Mouse (Mus musculus): ENCODE data around the gene Tmem144. TPM values are rescaled to one million over a fixed set of nuclear protein-coding genes. Genes with fewer than 3 reads are reported as not detected.

The Tmem144 gene
- polyA plus RNA-seq, 1 experiment from 2014 or later = 5.0 TPM

DNA sequence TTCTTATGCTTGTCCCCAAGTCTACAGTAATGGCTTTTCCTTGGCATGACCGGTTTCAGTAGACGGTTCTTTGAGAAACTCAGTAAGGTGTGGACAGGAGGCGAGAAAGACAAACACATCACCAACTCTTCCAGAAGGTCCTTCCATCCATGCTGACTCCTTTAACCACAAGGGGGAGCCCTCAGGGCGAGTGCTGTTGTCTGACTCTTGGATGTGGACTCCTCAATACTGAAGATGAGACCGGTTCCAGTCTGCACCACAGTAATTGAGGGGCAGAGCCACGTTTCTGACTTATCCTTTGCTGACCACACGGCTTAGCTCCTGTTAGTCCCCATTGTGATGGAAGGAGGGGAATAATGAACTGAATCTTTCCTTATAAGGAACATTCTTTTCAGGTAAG, 30.5 kb upstream of the Tmem144 start:
- Histone ChIP-seq H3K4me1 (ENCODE audit: insufficient read depth) (peaks cover 5% of the 10 kb centered on the region; the same call in 1 of the 2 replicates), H3K9me3 (ENCODE audit: low read depth, low read length) (no peaks in the 10 kb centered on the region)

DNA sequence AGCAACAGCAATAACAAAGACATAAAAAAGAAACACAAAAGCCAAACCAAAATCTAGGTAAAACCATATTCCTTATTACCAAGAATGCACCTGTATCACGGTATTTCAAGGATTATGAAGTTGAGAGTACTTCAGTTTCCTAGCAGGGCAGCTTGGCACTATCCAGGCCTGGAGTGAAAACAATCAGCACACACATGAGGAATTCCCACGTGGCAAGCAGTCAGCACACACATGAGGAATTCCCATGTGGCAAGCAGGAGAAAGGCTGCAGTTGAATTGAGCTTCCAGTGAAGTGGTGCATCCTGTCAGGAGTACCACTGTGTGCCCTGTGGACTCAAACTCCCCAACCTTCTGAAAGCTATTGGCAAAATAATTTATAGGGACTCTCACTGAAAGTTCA, 29.1 kb upstream of the Tmem144 start:
- no peaks in the 10 kb centered on the region for H3K36me3 ChIP-seq (ENCODE audit: insufficient read depth)
- H3K27me3 ChIP-seq (ENCODE audit: insufficient read depth, low read length) = no peaks in the 10 kb centered on the region
- H3K4me1 ChIP-seq (ENCODE audit: insufficient read depth) = peaks cover 5% of the 10 kb centered on the region; the same call in 1 of the 2 replicates
- H3K27ac ChIP-seq (ENCODE audit: low read depth) = no peak overlapping the region
- no peak overlapping the region for H3K9ac ChIP-seq
- no peak for DNase-seq
- no peak for ATAC-seq (ENCODE audit: insufficient read depth)
- no peak overlapping the region for H3K4me2 ChIP-seq
- no peaks in the 10 kb centered on the region for H3K9me3 ChIP-seq (ENCODE audit: low read depth, low read length)
- WGBS = 40% methylated on average over 2 of the region's 2 CpGs
- no peak for TF ChIP-seq CTCF (IDR thresholded peaks at IDR 0.05; ENCODE audit: low read depth)
- H3K4me3 ChIP-seq (ENCODE audit: low read depth, low read length) = no peak overlapping the region

More for the DNA sequence above, 30.5 kb upstream of the Tmem144 start:
- peak; percentile 25; the same call in 1 of the 2 replicates for ATAC-seq (ENCODE audit: insufficient read depth)
- Histone ChIP-seq H3K36me3 (ENCODE audit: insufficient read depth) (no peaks in the 10 kb centered on the region), H3K9ac (no peak overlapping the region), H3K4me3 (ENCODE audit: low read depth, low read length) (no peak overlapping the region), H3K4me2 (no peak overlapping the region), H3K27me3 (ENCODE audit: insufficient read depth, low read length) (no peaks in the 10 kb centered on the region), H3K27ac (ENCODE audit: low read depth) (no peak overlapping the region)
- WGBS = 33% methylated on average over 7 of the region's 7 CpGs
- peak; percentile 86 for DNase-seq
- peak; percentile 89 for TF ChIP-seq CTCF (IDR thresholded peaks at IDR 0.05; ENCODE audit: low read depth)

DNA sequence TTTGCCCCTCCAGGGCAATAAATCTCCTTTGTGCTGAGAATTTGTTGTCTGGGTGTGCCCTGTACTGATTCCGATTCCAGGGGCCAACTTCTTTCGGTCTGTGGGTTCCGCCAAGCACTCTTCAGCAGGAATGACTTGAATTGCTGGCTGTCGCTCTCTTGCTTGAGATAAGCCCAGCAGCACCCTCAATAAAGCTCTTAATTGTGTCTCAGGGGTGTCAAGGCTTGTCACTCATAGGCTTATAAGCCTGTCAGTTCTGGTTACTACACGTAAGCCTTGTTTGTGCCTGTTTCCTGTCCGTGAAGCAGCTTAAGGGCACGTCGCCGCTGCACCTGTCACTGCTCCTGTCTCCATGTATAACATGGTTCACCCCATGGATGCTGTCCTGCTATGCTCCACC, 26.7 kb upstream of the Tmem144 start:
- peak overlapping the region; percentile 37 for H3K4me2 ChIP-seq
- H3K27me3 ChIP-seq (ENCODE audit: insufficient read depth, low read length) = no peaks in the 10 kb centered on the region
- DNase-seq = no peak
- no peak for ATAC-seq (ENCODE audit: insufficient read depth)
- no peaks in the 10 kb centered on the region for H3K36me3 ChIP-seq (ENCODE audit: insufficient read depth)
- 51% methylated on average over 9 of the region's 9 CpGs for WGBS
- H3K9me3 ChIP-seq (ENCODE audit: low read depth, low read length) = no peaks in the 10 kb centered on the region
- H3K27ac ChIP-seq (ENCODE audit: low read depth) = peak overlapping the region; percentile 42; the same call in 1 of the 2 replicates
- H3K9ac ChIP-seq = no peak overlapping the region
- no peak overlapping the region for H3K4me3 ChIP-seq (ENCODE audit: low read depth, low read length)
- H3K4me1 ChIP-seq (ENCODE audit: insufficient read depth) = no peaks in the 10 kb centered on the region
- TF ChIP-seq CTCF (IDR thresholded peaks at IDR 0.05; ENCODE audit: low read depth) = no peak

DNA sequence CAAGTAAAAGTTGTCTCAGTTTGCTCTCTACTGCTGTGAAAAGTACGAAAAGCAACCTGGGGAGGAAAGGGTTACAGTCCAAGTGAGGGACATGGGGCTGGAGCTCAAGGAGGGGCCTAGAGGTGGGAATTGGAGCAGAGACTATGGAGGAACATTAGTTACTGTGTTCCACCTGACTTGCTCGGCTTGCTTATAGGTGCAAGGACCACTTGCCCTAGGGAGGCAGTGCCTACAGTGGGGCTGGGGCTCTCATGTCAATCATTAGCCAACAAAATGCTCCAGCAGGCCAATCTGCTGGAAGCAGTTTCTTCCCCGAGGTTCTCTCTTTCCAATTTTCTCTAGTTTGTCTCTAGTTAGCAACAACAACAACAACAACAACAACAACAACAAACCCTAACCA, 25.8 kb upstream of the Tmem144 start:
- ATAC-seq (ENCODE audit: insufficient read depth) = peak; percentile 60; the same call in 1 of the 2 replicates
- DNase-seq = no peak

DNA sequence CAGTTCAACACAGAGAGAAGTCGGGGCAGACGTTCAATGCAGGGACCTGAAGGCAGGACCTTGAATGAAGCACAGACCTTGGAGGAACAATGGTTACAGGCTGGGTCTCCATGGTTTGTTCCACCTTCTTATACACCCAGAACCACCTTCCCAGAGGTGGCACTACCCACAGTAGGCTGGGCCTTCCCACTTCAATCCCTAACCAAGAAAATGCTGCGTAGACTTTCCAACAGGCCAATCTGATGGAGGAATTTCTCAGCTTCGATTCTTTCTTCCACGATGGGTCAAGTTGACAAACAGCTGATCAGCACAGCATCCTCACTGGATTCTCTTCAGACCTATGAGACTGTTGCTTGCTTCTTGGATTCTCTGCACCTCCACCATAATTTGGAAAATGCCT, 22.9 kb upstream of the Tmem144 start:
- H3K27me3 ChIP-seq (ENCODE audit: insufficient read depth, low read length) = no peaks in the 10 kb centered on the region
- no peaks in the 10 kb centered on the region for H3K36me3 ChIP-seq (ENCODE audit: insufficient read depth)
- no peak overlapping the region for H3K4me2 ChIP-seq
- WGBS = 83% methylated on average over 5 of the region's 5 CpGs
- TF ChIP-seq CTCF (IDR thresholded peaks at IDR 0.05; ENCODE audit: low read depth) = no peak
- H3K4me1 ChIP-seq (ENCODE audit: insufficient read depth) = no peaks in the 10 kb centered on the region
- no peaks in the 10 kb centered on the region for H3K9me3 ChIP-seq (ENCODE audit: low read depth, low read length)
- no peak overlapping the region for H3K9ac ChIP-seq
- H3K27ac ChIP-seq (ENCODE audit: low read depth) = no peak overlapping the region
- ATAC-seq (ENCODE audit: insufficient read depth) (no peak), DNase-seq (no peak)
- H3K4me3 ChIP-seq (ENCODE audit: low read depth, low read length) = no peak overlapping the region

More for the DNA sequence above, 25.8 kb upstream of the Tmem144 start:
- H3K27ac ChIP-seq (ENCODE audit: low read depth) = no peak overlapping the region
- no peaks in the 10 kb centered on the region for H3K9me3 ChIP-seq (ENCODE audit: low read depth, low read length)
- no peak for TF ChIP-seq CTCF (IDR thresholded peaks at IDR 0.05; ENCODE audit: low read depth)
- H3K4me3 ChIP-seq (ENCODE audit: low read depth, low read length) = no peak overlapping the region
- H3K4me2 ChIP-seq = no peak overlapping the region
- H3K27me3 ChIP-seq (ENCODE audit: insufficient read depth, low read length) = no peaks in the 10 kb centered on the region
- H3K36me3 ChIP-seq (ENCODE audit: insufficient read depth) = no peaks in the 10 kb centered on the region
- H3K4me1 ChIP-seq (ENCODE audit: insufficient read depth) = no peaks in the 10 kb centered on the region
- no peak overlapping the region for H3K9ac ChIP-seq
- 53% methylated on average over 3 of the region's 3 CpGs for WGBS

DNA sequence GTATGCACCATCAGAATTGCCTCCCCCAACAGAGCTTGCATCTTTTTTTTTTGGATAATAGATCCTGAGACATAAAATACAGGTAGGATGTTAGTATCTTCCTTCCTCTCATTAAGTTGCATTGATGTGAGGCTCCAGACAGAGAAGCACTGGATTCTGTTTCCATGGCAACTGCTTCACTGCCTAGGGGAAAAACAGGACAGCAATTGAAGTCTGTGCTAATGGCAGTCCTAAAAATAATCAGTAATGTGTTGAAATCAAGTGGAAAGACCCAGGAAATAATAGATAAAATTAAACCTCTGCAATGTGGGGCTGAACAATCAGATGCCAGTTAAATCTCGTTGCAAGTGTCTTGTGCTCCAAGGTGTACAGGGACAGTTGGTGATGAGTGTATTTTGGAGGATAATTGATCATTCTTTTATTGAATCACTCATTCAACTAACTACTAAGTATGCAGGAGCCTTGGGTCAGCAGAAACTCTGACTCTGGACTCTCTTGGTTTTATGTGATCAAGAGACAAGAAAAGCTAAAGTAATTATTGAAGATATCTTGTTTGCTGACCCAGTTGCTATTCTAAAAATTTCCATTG, 14.6 kb upstream of the Tmem144 start:
- no peak for DNase-seq
- ATAC-seq (ENCODE audit: insufficient read depth) = no peak

DNA sequence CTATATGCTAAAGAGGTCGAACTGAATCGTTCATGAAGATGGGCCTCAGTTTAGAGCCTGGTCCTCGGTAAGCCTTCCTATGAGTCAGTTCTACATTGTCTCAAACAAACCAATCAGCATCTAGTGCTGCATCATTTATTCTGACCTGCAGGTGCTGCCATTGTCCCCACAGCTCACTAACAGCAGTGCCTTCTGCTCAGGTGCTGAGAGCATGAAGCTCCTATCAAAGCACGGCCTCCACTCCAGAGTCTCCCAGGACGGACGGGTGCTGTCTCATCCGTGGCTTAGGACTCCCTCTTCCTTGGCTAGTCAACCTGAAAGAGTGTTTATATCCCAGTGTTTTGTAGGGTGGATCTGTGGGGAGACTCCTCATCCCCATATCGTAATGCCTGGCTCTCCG, 14.0 kb upstream of the Tmem144 start:
- Histone ChIP-seq H3K27me3 (ENCODE audit: insufficient read depth, low read length) (no peaks in the 10 kb centered on the region), H3K4me3 (ENCODE audit: low read depth, low read length) (no peak overlapping the region), H3K27ac (ENCODE audit: low read depth) (no peak overlapping the region), H3K36me3 (ENCODE audit: insufficient read depth) (no peaks in the 10 kb centered on the region), H3K9me3 (ENCODE audit: low read depth, low read length) (no peaks in the 10 kb centered on the region), H3K9ac (no peak overlapping the region), H3K4me1 (ENCODE audit: insufficient read depth) (no peaks in the 10 kb centered on the region), H3K4me2 (no peak overlapping the region)
- 82% methylated on average over 9 of the region's 9 CpGs for WGBS
- ATAC-seq (ENCODE audit: insufficient read depth) = no peak
- no peak for DNase-seq
- TF ChIP-seq CTCF (IDR thresholded peaks at IDR 0.05; ENCODE audit: low read depth) = no peak

More for the DNA sequence above, 14.6 kb upstream of the Tmem144 start:
- no peaks in the 10 kb centered on the region for H3K36me3 ChIP-seq (ENCODE audit: insufficient read depth)
- H3K9ac ChIP-seq = no peak overlapping the region
- H3K4me1 ChIP-seq (ENCODE audit: insufficient read depth) = no peaks in the 10 kb centered on the region
- no peaks in the 10 kb centered on the region for H3K27me3 ChIP-seq (ENCODE audit: insufficient read depth, low read length)
- WGBS = 64% methylated on average over 1 of the region's 1 CpGs
- H3K4me2 ChIP-seq = no peak overlapping the region
- H3K9me3 ChIP-seq (ENCODE audit: low read depth, low read length) = no peaks in the 10 kb centered on the region
- no peak overlapping the region for H3K27ac ChIP-seq (ENCODE audit: low read depth)
- no peak overlapping the region for H3K4me3 ChIP-seq (ENCODE audit: low read depth, low read length)
- no peak for TF ChIP-seq CTCF (IDR thresholded peaks at IDR 0.05; ENCODE audit: low read depth)
